In the genomic region with DNA sequence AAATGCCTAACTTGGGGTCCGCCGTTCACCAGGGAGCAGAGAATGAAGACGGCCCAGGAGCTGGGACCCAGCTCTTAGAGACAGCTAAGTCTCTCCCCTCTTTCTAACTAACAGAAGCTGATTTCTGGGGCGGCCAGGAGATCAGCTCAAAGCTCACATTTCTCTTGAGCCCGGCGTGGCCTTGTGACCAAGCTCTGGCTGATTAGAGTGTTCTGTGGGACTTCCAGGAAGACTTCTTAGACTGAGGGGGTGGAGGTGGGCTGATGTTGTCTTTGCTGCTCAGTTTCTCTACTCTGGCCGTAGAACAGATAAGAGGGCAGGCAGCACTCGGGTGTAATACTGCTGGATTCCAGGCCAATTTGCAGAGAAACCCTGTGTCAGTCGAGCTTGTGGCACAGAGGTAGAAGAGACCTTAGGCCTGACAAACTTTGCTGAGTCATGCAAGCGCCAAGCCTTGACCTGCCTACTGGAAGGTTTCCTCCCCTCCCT, we compare ENCODE assay signal across 8 mouse cellular contexts.
DNase-seq lines count a peak whose midpoint lies in the region; ATAC-seq and TF ChIP-seq lines count a peak whose summit lies in the region.

No protein-coding gene starts in this region.

- peak overlapping the region; percentile 62; the same call in 1 of the 2 replicates for H3K27ac ChIP-seq in brown adipose tissue, adult 24 weeks (replicated peaks; ENCODE audit: low read depth, low read length)
- peak overlapping the region; percentile 36 for H3K27ac ChIP-seq in heart, adult 2 months
- H3K27ac ChIP-seq in lung, postnatal 0 days (ENCODE audit: low read length): no peak overlapping the region

- H3K9ac ChIP-seq in heart, adult 2 months (ENCODE audit: low read depth, low read length): no peak overlapping the region
- H3K9ac ChIP-seq in lung, postnatal 0 days (replicated peaks; ENCODE audit: low read depth): no peak overlapping the region

- no peaks in the 10 kb centered on the region for H3K79me2 ChIP-seq in heart, adult 2 months (replicated peaks; ENCODE audit: control insufficient read depth, insufficient read depth, low read length)

- no peak for TF ChIP-seq EP300 in heart, adult 2 months (IDR thresholded peaks at IDR 0.05; ENCODE audit: insufficient read depth, low read depth, low read length)
- no peak for TF ChIP-seq EP300 in lung, postnatal 0 days (IDR thresholded peaks at IDR 0.05)

- no peak for TF ChIP-seq CTCF in heart, adult 2 months (IDR thresholded peaks at IDR 0.05)
- no peak for TF ChIP-seq CTCF in lung, postnatal 0 days (IDR thresholded peaks at IDR 0.05)

- no peaks in the 10 kb centered on the region for H3K36me3 ChIP-seq in heart, adult 2 months (ENCODE audit: control insufficient read depth, insufficient read depth, low read length)
- H3K36me3 ChIP-seq in lung, postnatal 0 days (ENCODE audit: insufficient read depth, low read length): no peaks in the 10 kb centered on the region

- no peaks in the 10 kb centered on the region for H3K27me3 ChIP-seq in heart, adult 2 months (ENCODE audit: control insufficient read depth, insufficient read depth, low read length)
- H3K27me3 ChIP-seq in lung, postnatal 0 days (replicated peaks; ENCODE audit: insufficient read depth, low read length): no peaks in the 10 kb centered on the region

- no peak overlapping the region for H3K4me3 ChIP-seq in brown adipose tissue, adult 24 weeks (ENCODE audit: insufficient read depth, low read depth, low read length)
- peak overlapping the region; percentile 10; the same call in 1 of the 2 replicates for H3K4me3 ChIP-seq in heart, adult 2 months
- no peak overlapping the region for H3K4me3 ChIP-seq in lung, postnatal 0 days (ENCODE audit: low read depth, low read length)

- no peaks in the 10 kb centered on the region for H3K9me3 ChIP-seq in lung, postnatal 0 days (ENCODE audit: low read length)

- WGBS in heart, adult 2 months: 38% methylated on average over 10 of the region's 10 CpGs
- 30% methylated on average over 10 of the region's 10 CpGs for WGBS in lung, postnatal 0 days

- intact Hi-C loops in heart, adult 2 months (cut with DNase I): no loop called here

- ATAC-seq in lung, postnatal 0 days: peak; percentile 26; the same call in 1 of the 2 replicates

- peaks cover 4% of the 10 kb centered on the region; the same call in 1 of the 2 replicates for H3K4me1 ChIP-seq in brown adipose tissue, adult 24 weeks (ENCODE audit: control insufficient read depth, insufficient read depth, insufficient read length, low read length)
- peaks cover 3% of the 10 kb centered on the region for H3K4me1 ChIP-seq in heart, adult 2 months (ENCODE audit: control insufficient read depth, insufficient read depth, low read length)
- no peaks in the 10 kb centered on the region for H3K4me1 ChIP-seq in lung, postnatal 0 days (ENCODE audit: insufficient read depth, low read depth, low read length)

- no peak for TF ChIP-seq POLR2A in heart, adult 2 months (IDR thresholded peaks at IDR 0.05; ENCODE audit: insufficient read depth, low read depth, low read length)

- no peak overlapping the region; the same call in 1 of the 2 replicates for H3K4me2 ChIP-seq in lung, postnatal 0 days (replicated peaks; ENCODE audit: low read depth, low read length)

- DNase-seq in adipocyte (ENCODE audit: low spot score): peak; percentile 42
- peak; percentile 33 to 35 for DNase-seq in heart, adult 2 months
- DNase-seq in kidney, adult 8-10 months: peak; percentile 48 to 52
- peak; percentile 12 for DNase-seq in lung, postnatal 0 days (ENCODE audit: low spot score)
- peak; percentile 44 to 60 for DNase-seq in spleen, postnatal 36 days (ENCODE audit: low spot score in 2 of 2)
- no peak for DNase-seq in left cerebral cortex, adult 9 months (ENCODE audit: low spot score in 2 of 2)
- no peak for DNase-seq in natural killer cell, adult 2 months (ENCODE audit: low spot score in 2 of 2)

Comparison
In these comparisons a context has a peak if more than half of its experiments do, and no peak if none do; other contexts are left out.
1. DNase-seq: peak in adipocyte (single experiment), heart, adult 2 months (2 of 2), kidney, adult 8-10 months (2 of 2), lung, postnatal 0 days (single experiment) and spleen, postnatal 36 days (2 of 2); none in left cerebral cortex, adult 9 months (0 of 2) and natural killer cell, adult 2 months (0 of 2).